Mouse (Mus musculus) spleen, adult 12 weeks (tissue): ENCODE data around the gene Ctnna3.
"Not testable (repeated sequence)": the region's sequence is repeated elsewhere in the genome, so short reads cannot be mapped to it uniquely, and the experiment has no call there.

Experiments used
- DNase-seq: peaks from one replicate; pipeline ENCODE4 v3.0.0; 2022; ENCODE audit warnings: low spot score

Ctnna3 gene

GRCm38 (mm10) chr10:63429785-63430305, at the start of gene Ctnna3:
Ctnna3 (plus strand) TSS chr10:63430098.
- DNase-seq = peak; percentile 85

- DNase-seq = no peak
These were observed 48.2 kb upstream of the Ctnna3 start, which contains the start of gene Sirt1 for GRCm38 (mm10) chr10:63381498-63382280. Sirt1 (minus strand) TSS chr10:63381704.

GRCm38 (mm10) chr10:63382372-63383279, 47.3 kb upstream of the Ctnna3 start, which contains the start of gene Dnajc12:
Dnajc12 (plus strand) TSS chr10:63382443.
- peak; percentile 61 for DNase-seq

GRCm38 (mm10) chr10:63385897-63386296, 44.0 kb upstream of the Ctnna3 start:
- DNase-seq = not testable (repeated sequence)

- DNase-seq = peak; percentile 64
These were observed 43.5 kb upstream of the Ctnna3 start for GRCm38 (mm10) chr10:63386444-63386843.

- no peak for DNase-seq
These were observed 42.9 kb upstream of the Ctnna3 start for GRCm38 (mm10) chr10:63386991-63387390.

GRCm38 (mm10) chr10:63388948-63389347, 41.0 kb upstream of the Ctnna3 start:
- DNase-seq = no peak

- DNase-seq = no peak
These were observed 32.9 kb upstream of the Ctnna3 start for GRCm38 (mm10) chr10:63396963-63397362.

- no peak for DNase-seq
These were observed 27.0 kb upstream of the Ctnna3 start for GRCm38 (mm10) chr10:63402731-63403504.

GRCm38 (mm10) chr10:63403636-63404035, 26.3 kb upstream of the Ctnna3 start:
- DNase-seq = no peak

- DNase-seq = no peak
These were observed 19.5 kb upstream of the Ctnna3 start for GRCm38 (mm10) chr10:63410162-63410956.

- DNase-seq = not testable (repeated sequence)
These were observed 18.2 kb upstream of the Ctnna3 start for GRCm38 (mm10) chr10:63411674-63412073.

GRCm38 (mm10) chr10:63412756-63413155, 17.1 kb upstream of the Ctnna3 start:
- DNase-seq = no peak

GRCm38 (mm10) chr10:63415287-63415686, 14.6 kb upstream of the Ctnna3 start:
- DNase-seq = no peak

- no peak for DNase-seq
These were observed 14.0 kb upstream of the Ctnna3 start for GRCm38 (mm10) chr10:63415850-63416249.

GRCm38 (mm10) chr10:63417061-63417460, 12.8 kb upstream of the Ctnna3 start:
- DNase-seq = no peak

- DNase-seq = peak; percentile 56
These were observed 7.9 kb upstream of the Ctnna3 start, which contains the start of gene Gm7075 for GRCm38 (mm10) chr10:63421739-63422735. Gm7075 (minus strand) TSS chr10:63421789.

- no peak for DNase-seq
These were observed 7.2 kb upstream of the Ctnna3 start for GRCm38 (mm10) chr10:63422736-63422992.

GRCm38 (mm10) chr10:63423591-63424474, 6.1 kb upstream of the Ctnna3 start:
- DNase-seq = no peak
